Mouse (Mus musculus) midbrain, embryonic 11.5 days (tissue): ENCODE measurements around the gene Tns3. TPM values are rescaled to one million over a fixed set of nuclear protein-coding genes. Genes with fewer than 3 reads are reported as not detected.
A peak's percentile ranks its signal among the peaks of the same experiment; 100 is the strongest.

Experiments used
- ATAC-seq: fragments of 200-750 bp; cut with Nextera tagmentation; 2 replicates; pipeline ENCODE4 v1.8.0; 2017; ENCODE audit warnings: moderate TSS enrichment, moderate library complexity; ENCODE audit not compliant: low FRiP score
- DNase-seq: peaks from one replicate; pipeline ENCODE4 v3.0.0; 2015; ENCODE audit warnings: low spot score; ENCODE audit errors: missing footprints
- H3K27ac ChIP-seq: fragments of 300-500 bp; sonication (generic); 2 replicates; pipeline ENCODE4 v1.5.1; 2014; ENCODE audit warnings: low read depth, low read length
- H3K27me3 ChIP-seq: fragments of 300-500 bp; sonication (generic); 2 replicates; pipeline ENCODE4 v1.6.1; 2014; ENCODE audit warnings: mild to moderate bottlenecking, low read length, moderate library complexity, mixed read lengths; ENCODE audit not compliant: control insufficient read depth, insufficient read depth
- H3K36me3 ChIP-seq: fragments of 300-500 bp; sonication (generic); 2 replicates; pipeline ENCODE4 v1.6.1; 2014; ENCODE audit warnings: mild to moderate bottlenecking, low read length, moderate library complexity, mixed read lengths; ENCODE audit not compliant: control insufficient read depth, insufficient read depth
- H3K4me1 ChIP-seq: fragments of 300-500 bp; sonication (generic); 2 replicates; pipeline ENCODE4 v1.6.1; 2014; ENCODE audit warnings: low read length; ENCODE audit not compliant: control insufficient read depth, insufficient read depth
- H3K4me2 ChIP-seq: fragments of 300-500 bp; sonication (generic); 2 replicates; pipeline ENCODE4 v1.6.1; 2014; ENCODE audit warnings: mild to moderate bottlenecking, moderate library complexity
- H3K4me3 ChIP-seq: fragments of 300-500 bp; sonication (generic); 2 replicates; pipeline ENCODE4 v1.5.1; 2014; ENCODE audit warnings: low read depth, low read length
- H3K9ac ChIP-seq: fragments of 300-500 bp; sonication (generic); 2 replicates; pipeline ENCODE4 v1.6.1; 2014; ENCODE audit warnings: low read length
- H3K9me3 ChIP-seq: fragments of 300-500 bp; sonication (generic); 2 replicates; pipeline ENCODE4 v1.6.1; 2016; ENCODE audit warnings: low read length; ENCODE audit not compliant: control insufficient read depth
- WGBS: fragments of 180-500 bp; shearing (Covaris S2); extraction: QIAGEN DNeasy Blood & Tissue Kit; methylation state at CpG from one replicate; pipeline ENCODE4 v1.1.7; 2014; 5-methylcytosine and 5-hydroxymethylcytosine counted together
- polyA plus RNA-seq: library from polyadenylated mRNA; unstranded; fragments of >200 nt; fragmentation: Nextera tagmentation; extraction: Ambion mirVana; gene quantifications from 2 replicates; pipeline ENCODE4 v1.2.1, GENCODE M21; 2014

Tns3 gene
- polyA plus RNA-seq, 1 experiment from 2014 or later, result 5.0 TPM

DNA sequence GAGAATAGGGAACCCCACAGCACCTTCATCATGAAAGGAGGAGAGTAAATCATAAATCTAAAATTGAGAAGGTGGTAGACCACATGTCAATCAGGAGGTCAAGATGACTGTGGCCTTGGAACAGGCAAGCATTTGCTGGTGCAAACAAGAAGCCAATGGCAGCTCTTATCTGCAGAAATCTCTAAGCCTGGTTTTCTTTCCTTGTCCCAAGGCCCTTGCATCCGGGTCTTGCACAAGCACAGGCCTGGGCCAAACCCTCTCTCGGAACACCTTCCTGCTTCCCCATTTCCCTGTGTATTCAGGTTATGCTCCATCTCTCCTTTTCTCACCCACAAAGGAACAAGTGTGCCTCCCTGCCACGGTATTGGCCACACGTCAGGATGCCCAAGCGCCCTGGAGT is 35.0 kb downstream of the Tns3 start:
- Histone ChIP-seq H3K9me3 (no peaks in the 10 kb centered on the region), H3K4me3 (no peak overlapping the region), H3K4me1 (peaks cover 5% of the 10 kb centered on the region), H3K9ac (no peak overlapping the region), H3K27ac (no peak overlapping the region), H3K36me3 (no peaks in the 10 kb centered on the region), H3K27me3 (peaks cover 2% of the 10 kb centered on the region; the same call in 1 of the 2 replicates), H3K4me2 (no peak overlapping the region)
- DNase-seq (peak; percentile 57), ATAC-seq (no peak)
- WGBS, result 94% methylated on average over 5 of the region's 5 CpGs

DNA sequence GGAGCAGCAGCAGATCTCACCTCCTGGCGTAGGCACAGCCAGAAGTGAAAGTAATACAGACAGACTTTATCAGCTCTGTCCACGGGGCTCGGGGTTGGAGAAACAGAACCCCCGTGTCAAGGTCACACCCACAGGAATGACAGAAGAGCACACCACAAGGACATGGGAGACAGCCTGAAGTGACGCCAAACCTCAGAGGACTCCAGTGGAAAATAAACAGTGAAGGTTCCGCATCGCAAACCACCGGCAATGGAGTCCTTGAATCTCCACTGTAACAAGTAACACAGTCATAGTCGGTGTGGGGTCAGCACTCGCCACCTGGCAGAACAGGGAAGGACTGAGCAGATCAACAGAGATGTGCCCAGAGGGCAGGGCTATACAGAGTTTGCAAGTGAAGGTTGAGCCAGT is 35.5 kb downstream of the Tns3 start:
- Histone ChIP-seq H3K27me3 (peaks cover 2% of the 10 kb centered on the region; the same call in 1 of the 2 replicates), H3K4me3 (no peak overlapping the region), H3K4me1 (peaks cover 10% of the 10 kb centered on the region), H3K27ac (no peak overlapping the region), H3K9ac (no peak overlapping the region), H3K4me2 (no peak overlapping the region), H3K9me3 (no peaks in the 10 kb centered on the region), H3K36me3 (no peaks in the 10 kb centered on the region)
- ATAC-seq (no peak), DNase-seq (peak; percentile 57)
- WGBS, result 78% methylated on average over 10 of the region's 10 CpGs

DNA sequence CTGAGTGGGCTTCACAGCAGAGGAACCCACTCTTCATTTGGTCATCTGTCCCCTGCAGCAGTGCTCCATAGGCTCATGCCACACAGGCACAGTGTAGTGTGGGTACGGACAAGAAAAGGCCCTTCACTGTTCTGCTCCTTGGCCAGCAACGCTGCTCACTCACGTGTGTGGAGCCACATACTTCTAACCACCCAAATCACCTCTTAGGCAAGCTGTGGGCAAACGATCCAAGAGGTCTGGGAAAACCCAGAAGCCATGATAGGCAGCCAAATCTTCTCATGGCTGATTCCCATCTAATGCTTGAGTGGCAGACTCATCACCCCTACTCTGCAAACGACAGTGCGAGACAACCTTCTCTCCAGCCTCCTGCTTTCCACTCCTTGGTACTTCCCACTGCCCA is 37.2 kb downstream of the Tns3 start:
- no peak overlapping the region for H3K4me2 ChIP-seq
- H3K27me3 ChIP-seq, result peaks cover 2% of the 10 kb centered on the region; the same call in 1 of the 2 replicates
- peaks cover 12% of the 10 kb centered on the region for H3K4me1 ChIP-seq
- no peaks in the 10 kb centered on the region for H3K36me3 ChIP-seq
- 91% methylated on average over 6 of the region's 6 CpGs for WGBS
- DNase-seq, result no peak
- no peak overlapping the region for H3K4me3 ChIP-seq
- H3K9me3 ChIP-seq, result no peaks in the 10 kb centered on the region
- no peak overlapping the region for H3K27ac ChIP-seq
- ATAC-seq, result no peak
- no peak overlapping the region for H3K9ac ChIP-seq

DNA sequence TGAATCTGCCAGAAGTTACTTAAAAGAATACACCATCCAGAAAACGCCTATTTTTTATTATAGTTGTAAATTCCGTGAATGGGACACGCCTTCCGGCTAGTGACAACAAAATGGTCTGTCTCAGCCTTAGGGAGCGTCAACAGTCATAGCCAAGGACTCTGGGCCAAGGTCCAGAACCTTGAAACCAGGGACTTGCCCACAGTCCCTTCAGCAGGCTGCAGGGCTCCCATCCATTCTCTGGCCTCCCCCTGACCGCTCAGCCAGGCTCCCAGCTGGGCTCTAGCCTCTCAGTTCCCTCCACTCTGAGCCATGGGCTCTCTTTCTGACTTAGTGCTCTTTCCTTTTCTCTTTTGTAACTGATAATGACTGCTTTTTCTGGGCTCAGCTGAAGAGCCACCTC is 37.6 kb downstream of the Tns3 start:
- Histone ChIP-seq H3K9me3 (no peaks in the 10 kb centered on the region), H3K4me3 (no peak overlapping the region), H3K27me3 (peaks cover 2% of the 10 kb centered on the region; the same call in 1 of the 2 replicates), H3K9ac (no peak overlapping the region), H3K4me1 (peaks cover 12% of the 10 kb centered on the region), H3K27ac (no peak overlapping the region), H3K36me3 (no peaks in the 10 kb centered on the region), H3K4me2 (no peak overlapping the region)
- no peak for DNase-seq
- WGBS, result 87% methylated on average over 6 of the region's 6 CpGs
- no peak for ATAC-seq

DNA sequence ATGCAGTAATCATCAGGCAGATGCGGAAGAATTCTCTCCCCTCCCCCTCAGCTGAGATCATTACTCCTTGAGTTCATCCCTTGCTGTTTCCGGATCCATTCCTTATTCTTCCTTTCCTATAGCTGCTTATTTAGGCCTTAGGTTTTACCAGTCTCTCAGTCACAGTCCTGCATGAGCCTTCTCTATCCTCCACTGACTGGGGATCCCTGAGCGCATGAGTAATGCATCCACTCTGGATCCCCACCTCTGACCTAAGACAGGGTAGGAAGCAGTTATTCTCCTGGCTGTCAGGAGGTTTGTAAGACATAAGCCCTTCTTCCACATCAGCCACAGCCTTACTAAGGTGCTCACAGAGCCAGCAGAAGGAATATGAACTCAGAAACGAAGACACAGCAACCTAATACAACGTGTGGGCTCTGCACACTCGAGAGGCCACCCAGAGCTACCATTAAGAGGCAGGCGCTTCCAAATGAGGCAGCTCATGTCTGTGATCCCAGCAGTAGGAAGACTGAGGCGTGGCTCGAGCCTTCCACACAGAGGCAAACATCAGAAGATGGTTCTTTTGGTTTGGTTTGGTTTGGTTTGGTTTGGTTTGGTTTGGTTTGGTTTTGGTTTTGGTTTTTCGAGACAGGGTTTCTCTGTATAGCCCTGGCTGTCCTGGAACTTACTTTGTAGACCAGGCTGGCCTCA is 38.3 kb downstream of the Tns3 start:
- H3K27ac ChIP-seq, result no peak overlapping the region

DNA sequence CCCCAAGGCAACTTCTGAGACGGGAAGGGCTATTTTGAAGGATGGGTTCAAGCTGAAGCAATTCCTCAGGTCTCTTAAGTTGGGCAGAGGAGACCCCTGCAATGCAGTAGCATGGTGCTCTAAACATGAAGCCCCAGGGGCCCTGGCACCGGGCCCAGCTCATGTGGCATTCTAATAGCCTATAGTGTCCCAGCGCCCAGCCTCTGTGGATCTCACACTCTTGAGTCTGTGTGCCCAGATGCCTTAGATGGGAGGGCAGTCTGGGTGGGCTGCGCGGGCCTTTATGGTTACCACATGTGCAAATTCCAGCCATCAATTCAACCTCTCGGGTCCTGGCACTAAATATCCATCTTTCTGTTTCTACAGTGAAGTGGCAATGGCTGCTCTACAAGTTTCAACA is 38.9 kb downstream of the Tns3 start:
- peaks cover 2% of the 10 kb centered on the region; the same call in 1 of the 2 replicates for H3K27me3 ChIP-seq
- H3K36me3 ChIP-seq, result no peaks in the 10 kb centered on the region
- H3K9ac ChIP-seq, result no peak overlapping the region
- no peaks in the 10 kb centered on the region for H3K9me3 ChIP-seq
- H3K4me3 ChIP-seq, result no peak overlapping the region
- no peak overlapping the region for H3K27ac ChIP-seq
- no peak overlapping the region; the same call in 1 of the 2 replicates for H3K4me2 ChIP-seq
- peaks cover 12% of the 10 kb centered on the region for H3K4me1 ChIP-seq
- WGBS, result 61% methylated on average over 6 of the region's 6 CpGs
- DNase-seq, result no peak
- ATAC-seq, result no peak

More for the DNA sequence above, 38.3 kb downstream of the Tns3 start:
- peaks cover 12% of the 10 kb centered on the region for H3K4me1 ChIP-seq
- H3K9ac ChIP-seq, result no peak overlapping the region
- ATAC-seq, result no peak
- 73% methylated on average over 10 of the region's 10 CpGs for WGBS
- no peak overlapping the region for H3K4me2 ChIP-seq
- no peak for DNase-seq
- no peaks in the 10 kb centered on the region for H3K9me3 ChIP-seq
- H3K4me3 ChIP-seq, result no peak overlapping the region
- H3K27me3 ChIP-seq, result peaks cover 2% of the 10 kb centered on the region; the same call in 1 of the 2 replicates
- no peaks in the 10 kb centered on the region for H3K36me3 ChIP-seq

DNA sequence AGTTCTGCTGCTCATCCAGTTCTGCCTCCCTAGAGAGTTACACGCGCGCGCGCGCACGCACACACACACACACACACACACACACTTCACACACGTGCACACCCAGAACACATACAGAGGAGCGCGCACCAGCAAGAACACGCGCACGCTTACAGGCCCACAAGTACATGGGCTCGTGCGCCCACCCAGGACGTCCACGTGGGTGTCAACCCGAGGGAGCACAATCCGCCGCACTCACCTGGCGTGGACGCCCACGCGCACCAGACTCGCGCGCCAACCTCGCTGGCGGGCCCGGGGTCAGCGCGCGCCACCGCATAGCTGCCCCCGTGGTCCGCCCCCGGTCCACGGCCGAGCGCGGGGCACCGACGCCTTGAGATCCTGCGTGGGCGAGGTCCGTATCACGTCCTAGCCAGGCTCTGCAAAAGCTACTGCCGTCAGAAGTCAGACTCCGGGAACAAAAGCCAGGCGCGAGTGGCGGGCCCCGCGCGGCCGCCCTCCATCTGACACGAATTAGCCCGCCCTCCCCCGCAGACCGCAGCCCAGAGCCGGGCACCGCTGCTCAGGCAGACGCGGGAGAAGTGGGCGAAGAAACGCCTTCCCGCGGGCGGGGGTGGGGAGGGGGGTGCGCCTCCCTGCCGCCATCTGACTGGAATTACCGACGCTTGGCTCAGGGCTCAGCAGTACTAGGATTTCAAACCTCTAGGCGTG is 40.0 kb downstream of the Tns3 start:
- peak; percentile 85 for ATAC-seq
- Histone ChIP-seq H3K9me3 (no peaks in the 10 kb centered on the region), H3K27ac (no peak overlapping the region; the same call in 1 of the 2 replicates), H3K4me3 (peak overlapping the region; percentile 73), H3K36me3 (no peaks in the 10 kb centered on the region), H3K9ac (peak overlapping the region; percentile 81), H3K27me3 (peaks cover 2% of the 10 kb centered on the region; the same call in 1 of the 2 replicates), H3K4me1 (peaks cover 12% of the 10 kb centered on the region), H3K4me2 (peak overlapping the region; percentile 100)
- WGBS, result under 1% methylated on average over 74 of the region's 74 CpGs
- peak; percentile 95 for DNase-seq

DNA sequence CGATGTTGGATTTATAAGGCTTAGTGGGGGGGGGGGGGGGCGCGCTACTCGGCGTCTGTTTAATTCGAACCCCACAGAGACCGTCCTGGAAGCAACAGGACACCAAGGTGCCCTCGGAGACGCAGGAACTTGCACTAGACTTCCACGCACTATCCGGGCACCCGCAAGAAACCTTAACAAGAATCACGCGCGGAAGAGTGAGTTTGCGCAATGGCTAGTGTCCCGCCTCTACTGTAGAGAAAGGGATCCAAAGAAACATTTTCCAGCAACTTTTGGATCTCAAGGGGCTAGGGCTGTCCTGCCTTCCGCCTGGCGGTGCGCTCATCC is 40.5 kb downstream of the Tns3 start:
- Histone ChIP-seq H3K4me3 (peak overlapping the region; percentile 73), H3K27me3 (peaks cover 2% of the 10 kb centered on the region; the same call in 1 of the 2 replicates), H3K4me1 (peaks cover 12% of the 10 kb centered on the region), H3K36me3 (no peaks in the 10 kb centered on the region), H3K9me3 (no peaks in the 10 kb centered on the region), H3K9ac (peak overlapping the region; percentile 81), H3K4me2 (peak overlapping the region; percentile 100), H3K27ac (no peak overlapping the region)
- no peak for DNase-seq
- 6% methylated on average over 19 of the region's 20 CpGs for WGBS
- ATAC-seq, result no peak

DNA sequence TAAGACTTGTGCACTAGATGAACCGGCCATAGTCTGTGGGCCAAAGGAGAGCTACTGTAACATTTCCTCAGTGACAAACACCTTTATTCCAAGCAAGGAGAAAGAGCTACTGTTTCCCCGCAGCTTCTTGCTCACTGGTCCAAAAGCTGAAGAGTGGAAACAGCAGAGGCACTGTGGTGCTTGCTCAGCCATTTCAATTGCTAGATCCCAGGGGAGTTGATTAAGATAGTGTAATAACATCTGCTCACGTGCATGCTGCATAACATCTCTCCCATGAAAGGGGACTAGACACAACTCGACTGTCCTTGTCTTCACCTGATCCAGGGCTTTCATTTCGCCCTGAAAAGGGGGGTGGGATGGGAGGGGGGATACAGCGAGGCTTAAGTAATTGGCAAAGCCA is 41.7 kb downstream of the Tns3 start:
- H3K9me3 ChIP-seq, result no peaks in the 10 kb centered on the region
- H3K27ac ChIP-seq, result no peak overlapping the region
- WGBS, result 56% methylated on average over 6 of the region's 6 CpGs
- peak; percentile 79 for DNase-seq
- no peak overlapping the region for H3K4me3 ChIP-seq
- peaks cover 12% of the 10 kb centered on the region for H3K4me1 ChIP-seq
- no peak for ATAC-seq
- H3K27me3 ChIP-seq, result peaks cover 2% of the 10 kb centered on the region; the same call in 1 of the 2 replicates
- no peaks in the 10 kb centered on the region for H3K36me3 ChIP-seq
- no peak overlapping the region for H3K9ac ChIP-seq
- no peak overlapping the region for H3K4me2 ChIP-seq
